Mouse (Mus musculus): ENCODE results near the gene Gm11541.

DNA sequence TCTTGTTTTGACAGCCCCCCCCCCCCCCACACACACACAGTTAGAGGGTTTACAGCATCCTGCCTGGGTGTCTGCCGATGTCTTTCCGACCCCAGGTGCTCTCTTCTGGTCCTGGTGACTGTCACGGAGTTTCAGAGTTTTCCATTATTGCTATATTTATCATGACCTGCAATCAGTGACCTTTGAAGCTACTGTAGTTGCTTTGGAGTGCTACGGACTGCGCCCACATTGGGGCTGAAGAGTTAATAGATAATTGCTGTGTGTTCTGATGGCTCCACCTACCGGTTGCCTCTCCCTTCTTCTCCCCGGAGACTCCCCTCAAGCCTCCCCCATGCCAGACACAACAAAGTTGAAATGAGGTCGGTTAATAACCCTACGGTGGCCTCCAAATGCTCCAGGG is 12.5 kb upstream of the Gm11541 start:
- TF ChIP-seq CTCF (IDR thresholded peaks at IDR 0.05) (peak; percentile 69), EP300 (IDR thresholded peaks at IDR 0.05) (no peak)

Data from lung, postnatal 0 days (tissue).